15 mouse cellular contexts compared by ENCODE assay signal in the genomic region with DNA sequence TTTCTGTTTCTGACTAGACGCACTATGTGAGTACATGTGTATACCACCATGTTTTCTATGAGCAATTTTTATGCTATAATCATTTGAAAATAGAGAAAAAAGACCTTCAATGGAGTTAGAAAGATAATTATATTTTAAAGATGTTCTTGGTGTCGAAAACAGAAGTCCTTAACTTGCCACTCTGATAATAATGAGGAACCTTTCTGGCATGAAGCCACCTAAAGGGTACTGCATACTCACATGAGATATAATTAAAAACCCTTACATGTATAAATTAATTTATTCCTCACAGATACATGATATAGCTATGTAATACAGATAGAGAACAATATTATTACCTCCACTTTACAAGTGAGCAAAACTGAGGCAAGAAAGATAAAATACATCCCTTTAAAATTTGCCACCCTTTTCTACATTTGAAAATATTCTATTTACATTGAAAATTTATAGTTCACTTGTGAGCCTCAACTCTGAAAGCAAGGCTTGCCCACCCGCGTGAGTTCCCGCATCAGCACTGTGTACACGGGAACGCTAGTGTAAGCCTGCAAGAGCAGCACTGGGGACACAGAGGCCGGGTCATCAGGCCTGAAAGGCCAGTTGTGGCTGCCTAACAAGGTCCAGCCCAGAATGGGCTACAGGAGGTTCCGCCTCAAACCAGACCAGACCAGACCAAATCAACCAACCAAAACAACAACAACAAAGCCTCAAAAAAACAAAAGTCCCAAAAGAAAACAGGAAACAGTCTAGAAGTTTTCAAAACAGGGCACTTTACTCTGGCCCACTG. TPM values are rescaled to one million over a fixed set of nuclear protein-coding genes. Genes with fewer than 3 reads are reported as not detected.
"Had no signal": no experiment of that assay in that cellular context is flagged by ENCODE, and none has a peak within 500 bp of the region (broad histone marks: within the 10 kb centered on the region; RNA-seq: fewer than 3 reads in every experiment).

No protein-coding gene starts in this region.

- H3K9me3 ChIP-seq: limb, embryonic 13.5 days; midbrain, embryonic 12.5 days; neural tube, embryonic 13.5 days had no signal

- ATAC-seq: inflammation-experienced regulatory T-cells, adult 6 months; midbrain, embryonic 16.5 days had no signal

- H3K27ac ChIP-seq: limb, embryonic 13.5 days; liver, embryonic 14.5 days; midbrain, embryonic 12.5 days; neural tube, embryonic 13.5 days; stomach, postnatal 0 days had no signal

- H3K4me2 ChIP-seq: limb, embryonic 13.5 days; midbrain, embryonic 12.5 days; neural tube, embryonic 13.5 days had no signal

- H3K9ac ChIP-seq: limb, embryonic 13.5 days; liver, embryonic 14.5 days; midbrain, embryonic 12.5 days; neural tube, embryonic 13.5 days had no signal

- DNase-seq: layer of hippocampus, adult 9-11 months; layer of hippocampus, postnatal 36 days; left cerebral cortex, postnatal 4 days; lung, adult 18-20 months; retina, postnatal 1 day; thymus, postnatal 4 days had no signal

- H3K4me3 ChIP-seq: limb, embryonic 13.5 days; midbrain, embryonic 12.5 days; neural tube, embryonic 13.5 days had no signal

- H3K4me1 ChIP-seq: midbrain, embryonic 12.5 days had no signal

- H3K27me3 ChIP-seq: limb, embryonic 13.5 days; midbrain, embryonic 12.5 days; neural tube, embryonic 13.5 days had no signal

RNA-seq across cellular contexts. Expression of gene Cenph, which starts 50.1 kb away (rescaled TPM):
- total RNA-seq: layer of hippocampus, adult 18-20 months; liver, adult 2 months had no signal
